Mouse (Mus musculus) CH12.LX (cell line): Measurements from ENCODE around the gene Fbxo31. TPM values are rescaled to one million over a fixed set of nuclear protein-coding genes. Genes with fewer than 3 reads are reported as not detected.

Experiments
- DNase-seq: peaks from one replicate; pipeline ENCODE4 v3.0.0-alpha.2; 2013; ENCODE audit errors: extremely low read depth
- H3K27ac ChIP-seq: 2 replicates; pipeline ENCODE4 v1.5.1; 2012; ENCODE audit warnings: low read depth, mild to moderate bottlenecking, control low read depth, moderate library complexity; ENCODE audit not compliant: insufficient read depth
- H3K27me3 ChIP-seq: replicated peaks from 2 replicates; pipeline ENCODE3; 2012; ENCODE audit warnings: inconsistent platforms
- H3K36me3 ChIP-seq, 2 experiments: replicated peaks in 1 of 2; 2 replicates each; pipeline versions ENCODE3 to v1.6.1; 2012; ENCODE audit warnings: inconsistent platforms in 1 of 2, low read length in 1 of 2, mild to moderate bottlenecking in 1 of 2, mixed read lengths in 1 of 2, moderate library complexity in 1 of 2; ENCODE audit not compliant: control insufficient read depth in 1 of 2, insufficient read depth in 1 of 2
- H3K4me1 ChIP-seq, 2 experiments: 2 replicates each; pipeline ENCODE4 v1.6.1; 2012; ENCODE audit warnings: inconsistent platforms in 1 of 2, moderate library complexity in 1 of 2; ENCODE audit not compliant: insufficient read depth in 2 of 2, control insufficient read depth in 1 of 2
- H3K4me2 ChIP-seq: 2 replicates; pipeline ENCODE4 v1.6.1; 2012; ENCODE audit warnings: low read depth, mild to moderate bottlenecking, control low read depth; ENCODE audit not compliant: poor library complexity, insufficient read depth, severe bottlenecking
- H3K4me3 ChIP-seq, 3 experiments: fragments of 150-350 bp in 1 of 3; sonication (generic) in 1 of 3; replicated peaks in 1 of 3; 2 replicates each; pipeline versions ENCODE3 to v1.5.1; 2011 to 2012; ENCODE audit warnings: low read depth in 2 of 3, low read length in 2 of 3, mild to moderate bottlenecking in 2 of 3, moderate library complexity in 2 of 3, control low read depth in 1 of 3, improper control_type of control experiment in 1 of 3, inconsistent platforms in 1 of 3, mixed read lengths in 1 of 3; ENCODE audit not compliant: poor library complexity in 1 of 3
- H3K79me2 ChIP-seq: replicated peaks from 2 replicates; pipeline ENCODE4 v1.6.1; 2012; ENCODE audit warnings: mild to moderate bottlenecking, moderate library complexity; ENCODE audit not compliant: control insufficient read depth, poor library complexity, insufficient read depth, severe bottlenecking; ENCODE audit errors: extremely low read depth
- H3K9ac ChIP-seq: 2 replicates; pipeline ENCODE4 v1.6.1; 2012; ENCODE audit warnings: low read depth, mild to moderate bottlenecking, control low read depth, moderate library complexity; ENCODE audit not compliant: insufficient read depth
- H3K9me3 ChIP-seq: replicated peaks from 2 replicates; pipeline ENCODE3; 2012; ENCODE audit warnings: low read length, inconsistent platforms, mixed read lengths
- CHD1 ChIP-seq: IDR thresholded peaks from 2 replicates; pipeline ENCODE4 v1.6.1; 2012; ENCODE audit warnings: low read depth, low read length, improper control_type of control experiment, inconsistent platforms
- CHD2 ChIP-seq: IDR thresholded peaks from 2 replicates; pipeline ENCODE4 v1.6.1; 2011; ENCODE audit warnings: low read length, improper control_type of control experiment
- CTCF ChIP-seq, 2 experiments: IDR thresholded peaks in 1 of 2; conservative IDR thresholded peaks in 1 of 2; 2 replicates each; pipeline ENCODE4 v1.5.1; 2011 to 2012; ENCODE audit warnings: low read depth in 2 of 2, low read length in 2 of 2, improper control_type of control experiment in 1 of 2, inconsistent platforms in 1 of 2, mild to moderate bottlenecking in 1 of 2, moderate library complexity in 1 of 2
- ELF1 ChIP-seq: IDR thresholded peaks from 2 replicates; pipeline ENCODE4 v1.6.1; 2014; ENCODE audit warnings: low read depth, mild to moderate bottlenecking, inconsistent platforms, low read length, improper control_type of control experiment
- EP300 ChIP-seq: IDR thresholded peaks from 2 replicates; pipeline ENCODE4 v1.6.1; 2011; ENCODE audit warnings: low read length, improper control_type of control experiment
- IRF4 ChIP-seq: IDR thresholded peaks from 2 replicates; pipeline ENCODE4 v1.6.1; 2014; ENCODE audit warnings: low read depth, mild to moderate bottlenecking, inconsistent platforms, low read length, improper control_type of control experiment
- MAFK ChIP-seq: IDR thresholded peaks from 2 replicates; pipeline ENCODE4 v1.6.1; 2011; ENCODE audit warnings: low read length, improper control_type of control experiment; ENCODE audit not compliant: insufficient replicate concordance
- MAZ ChIP-seq: IDR thresholded peaks from 2 replicates; pipeline ENCODE4 v1.6.1; 2012; ENCODE audit warnings: low read depth, mild to moderate bottlenecking, inconsistent platforms, low read length, improper control_type of control experiment, moderate library complexity
- dilution Hi-C: fragments of 300-500 bp; cut with MboI; formaldehyde crosslinking; loops from 2 replicates; pipeline ENCODE4 v1.14.3; 2020; ENCODE audit warnings: low sequenced_read_pairs; ENCODE audit not compliant: extremely low pct_unique_long_range_greater_than_20kb, extremely low pct_ligation_motif_present
- in situ Hi-C: fragments of 300-500 bp; cut with MboI; formaldehyde crosslinking; loops from 3 replicates; pipeline ENCODE4 v1.14.3; 2019; ENCODE audit warnings: low sequenced_read_pairs, low pct_ligation_motif_present, low pct_unique_long_range_greater_than_20kb, mixed read lengths
- polyA plus RNA-seq: library from polyadenylated mRNA; unstranded; fragments of >175 nt; gene quantifications from 2 replicates; pipeline ENCODE4 v1.2.1, GENCODE M21; 2012; ENCODE audit warnings: low read depth; ENCODE audit not compliant: insufficient read length
- total RNA-seq, 2 experiments: library from RNA; depleted of rRNA; stranded (reverse); fragments of 300-350 nt in 1 of 2; fragments of >200 nt in 1 of 2; gene quantifications; 2 replicates each; pipeline ENCODE4 v1.2.3; 2012 to 2014

Gene Fbxo31
- total and polyA plus RNA-seq, 3 experiments, result 13.2 to 24.7 (median 14.2) TPM

DNA sequence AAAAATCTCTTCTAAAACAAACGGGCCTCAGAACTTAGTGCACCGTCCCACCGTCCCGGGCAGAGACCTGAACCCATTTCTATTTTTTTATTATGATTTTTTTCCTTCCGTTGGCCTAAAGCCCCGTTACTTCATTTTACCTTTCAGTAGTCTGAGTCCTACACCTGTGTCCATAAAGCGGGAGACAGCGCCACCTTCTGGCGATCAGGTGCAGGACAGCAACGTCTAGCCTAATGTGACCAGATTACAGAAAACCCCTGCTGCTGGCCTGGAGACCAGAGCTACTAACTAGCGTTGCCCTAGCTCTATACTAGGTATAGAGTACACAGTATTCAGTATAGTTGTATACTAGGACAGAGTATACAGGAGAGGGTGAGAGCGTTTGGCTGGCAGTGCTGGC lies 65.2 kb downstream of the Fbxo31 start (continued):
- TF ChIP-seq MAFK (no peak), EP300 (no peak), MAZ (no peak)

DNA sequence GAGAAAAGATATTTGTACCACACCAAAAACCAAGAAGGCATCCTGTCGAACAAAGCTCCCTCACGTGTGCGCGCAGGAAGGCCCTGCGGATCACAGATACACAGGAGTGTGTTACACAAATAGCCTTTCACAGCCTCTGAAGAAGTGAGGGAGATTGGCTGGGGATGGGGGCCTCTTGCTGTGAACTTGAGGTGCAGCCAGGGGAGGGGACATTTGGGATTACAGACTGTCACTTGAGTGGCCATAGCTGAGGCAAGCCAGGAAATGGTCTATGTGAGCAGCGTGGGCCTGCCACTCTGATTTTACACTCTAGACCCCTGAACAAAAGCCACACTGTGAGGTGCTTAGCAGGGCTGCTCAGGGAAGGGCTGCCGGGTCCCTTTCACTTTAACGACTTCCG lies 66.9 kb downstream of the Fbxo31 start:
- no peak overlapping the region for H3K4me2 ChIP-seq
- H3K27me3 ChIP-seq, result peaks cover 78% of the 10 kb centered on the region
- no peaks in the 10 kb centered on the region for H3K79me2 ChIP-seq
- H3K36me3 ChIP-seq, result no peaks in the 10 kb centered on the region
- TF ChIP-seq IRF4 (no peak), ELF1 (0 out of 2 replicates have a peak, but pooled peaks have one; percentile 8), EP300 (no peak), CHD1 (no peak), CHD2 (no peak), MAZ (no peak), CTCF (conservative IDR thresholded peaks at IDR 0.05 in 1 of 2, IDR thresholded peaks at IDR 0.05 in 1 of 2; ENCODE audit: low read depth in 2 of 2, low read length in 2 of 2) (no peak)
- TF ChIP-seq, all 38 proteins: peak for 1
- no peak for DNase-seq
- Histone ChIP-seq H3K4me1 (no peaks in the 10 kb centered on the region), H3K4me3 (no peak overlapping the region), H3K9ac (no peak overlapping the region), H3K27ac (no peak overlapping the region), H3K9me3 (no peaks in the 10 kb centered on the region)
- in situ Hi-C loops, result loop anchor here (5.0 kb wide), 2 partner anchors 114 to 399 kb away; no protein-coding TSS in a partner anchor
- dilution Hi-C loops, result no loop called here

Other genes with a start within 250 kb of the Fbxo31 start
- not detected in 2 replicates for gene 1700018B08Rik, start 34.5 kb downstream of the Fbxo31 start, total RNA-seq (2012; rRNA removed)
- not detected in 2 replicates for gene 1700018B08Rik, start 34.5 kb downstream of the Fbxo31 start, total RNA-seq (2014; rRNA removed)
- not detected in 2 replicates for gene 1700018B08Rik, start 34.5 kb downstream of the Fbxo31 start, polyA plus RNA-seq
- 49.4 and 55.8 TPM in 2 replicates for gene Map1lc3b, start 11.6 kb upstream of the Fbxo31 start, total RNA-seq (2012; rRNA removed)
- gene Map1lc3b, start 11.6 kb upstream of the Fbxo31 start, total RNA-seq (2014; rRNA removed), result 48.9 and 53.7 TPM in 2 replicates
- 45.7 and 56.2 TPM in 2 replicates for gene Map1lc3b, start 11.6 kb upstream of the Fbxo31 start, polyA plus RNA-seq
- not detected in 2 replicates for gene Zcchc14, start 74.1 kb upstream of the Fbxo31 start, total RNA-seq (2012; rRNA removed)
- gene Zcchc14, start 74.1 kb upstream of the Fbxo31 start, total RNA-seq (2014; rRNA removed), result not detected in 2 replicates
- gene Zcchc14, start 74.1 kb upstream of the Fbxo31 start, polyA plus RNA-seq, result not detected in 2 replicates
- 0.17 and 0.21 TPM in 2 replicates for gene Jph3, start 150.8 kb upstream of the Fbxo31 start, total RNA-seq (2012; rRNA removed)
- not detected in 2 replicates for gene Jph3, start 150.8 kb upstream of the Fbxo31 start, total RNA-seq (2014; rRNA removed)
- 0.21 and 0.31 TPM in 2 replicates for gene Jph3, start 150.8 kb upstream of the Fbxo31 start, polyA plus RNA-seq